Comparison of ENCODE assay signal across 26 mouse cellular contexts in genomic region chr9:104837931-104838330, GRCm38 (mm10).
A peak's percentile ranks its signal among the peaks of the same experiment; 100 is the strongest.
DNase-seq lines count a peak whose midpoint lies in the region; ATAC-seq lines count a peak whose summit lies in the region.
"Had no signal": no experiment of that assay in that cellular context is flagged by ENCODE, and none has a peak within 500 bp of the region (broad histone marks: within the 10 kb centered on the region; RNA-seq: fewer than 3 reads in every experiment).

No protein-coding gene starts in this region.

- H3K27me3 ChIP-seq in forebrain, embryonic 14.5 days (replicated peaks; ENCODE audit: control insufficient read depth, insufficient read depth, low read length): no peaks in the 10 kb centered on the region
- H3K27me3 ChIP-seq in forebrain, embryonic 11.5 days (ENCODE audit: control insufficient read depth, insufficient read depth, low read length): no peaks in the 10 kb centered on the region
- no peaks in the 10 kb centered on the region for H3K27me3 ChIP-seq in midbrain, embryonic 10.5 days (ENCODE audit: low read depth, poor library complexity, severe bottlenecking)
- H3K27me3 ChIP-seq in midbrain, embryonic 16.5 days (ENCODE audit: control insufficient read depth, insufficient read depth, low read depth, low read length): no peaks in the 10 kb centered on the region
- H3K27me3 ChIP-seq in midbrain, embryonic 14.5 days (ENCODE audit: control insufficient read depth, insufficient read depth, low read length): no peaks in the 10 kb centered on the region
- H3K27me3 ChIP-seq: CH12.LX; embryonic facial prominence, embryonic 12.5 days; hindbrain, embryonic 15.5 days; liver, embryonic 12.5 days had no signal

- DNase-seq in forebrain, embryonic 14.5 days (ENCODE audit: low spot score): peak; percentile 41
- DNase-seq in forebrain, embryonic 11.5 days (ENCODE audit: low spot score): no peak
- peak; percentile 19 for DNase-seq in midbrain, embryonic 10.5 days (ENCODE audit: low spot score)
- peak; percentile 63 for DNase-seq in embryo, embryonic 10.5 days (ENCODE audit: low spot score)
- DNase-seq in midbrain, embryonic 14.5 days: peak; percentile 44
- DNase-seq in cerebellum, adult 9-11 months: no peak
- no peak for DNase-seq in layer of hippocampus, adult 8-10 months (ENCODE audit: low spot score in 2 of 2)
- DNase-seq: adrenal gland, adult 2 months; adrenal gland, postnatal 36 days; cerebellum, adult 2 months; gastrocnemius, postnatal 14 days; heart, postnatal 14 days; kidney, adult 2 months; kidney, postnatal 36 days; layer of hippocampus, postnatal 36 days; left cerebral cortex, postnatal 4 days; liver, postnatal 0 days; lung, postnatal 36 days; spleen, adult 18-20 months; thymus, postnatal 25 days had no signal

- no peaks in the 10 kb centered on the region for H3K9me3 ChIP-seq in forebrain, embryonic 14.5 days (replicated peaks; ENCODE audit: control insufficient read depth, low read length)
- H3K9me3 ChIP-seq in forebrain, embryonic 11.5 days (ENCODE audit: control insufficient read depth, low read length): no peaks in the 10 kb centered on the region
- H3K9me3 ChIP-seq in midbrain, embryonic 10.5 days (replicated peaks): 0 out of 2 replicates have a peak, but pooled peaks cover 2% of the 10 kb centered on the region
- H3K9me3 ChIP-seq in midbrain, embryonic 16.5 days (replicated peaks; ENCODE audit: control insufficient read depth, low read length, poor library complexity, severe bottlenecking): no peaks in the 10 kb centered on the region
- peaks cover 6% of the 10 kb centered on the region; the same call in 1 of the 2 replicates for H3K9me3 ChIP-seq in midbrain, embryonic 14.5 days (ENCODE audit: control insufficient read depth, low read length)
- H3K9me3 ChIP-seq: embryonic facial prominence, embryonic 12.5 days; hindbrain, embryonic 15.5 days; liver, embryonic 12.5 days had no signal

- no peaks in the 10 kb centered on the region for H3K36me3 ChIP-seq in forebrain, embryonic 14.5 days (ENCODE audit: control insufficient read depth, insufficient read depth, low read length)
- no peaks in the 10 kb centered on the region for H3K36me3 ChIP-seq in forebrain, embryonic 11.5 days (ENCODE audit: control insufficient read depth, insufficient read depth, low read length)
- H3K36me3 ChIP-seq in midbrain, embryonic 10.5 days: no peaks in the 10 kb centered on the region
- H3K36me3 ChIP-seq in midbrain, embryonic 16.5 days (ENCODE audit: control insufficient read depth, insufficient read depth, low read length): no peaks in the 10 kb centered on the region
- H3K36me3 ChIP-seq in midbrain, embryonic 14.5 days (ENCODE audit: control insufficient read depth, insufficient read depth, low read length): no peaks in the 10 kb centered on the region
- H3K36me3 ChIP-seq: embryonic facial prominence, embryonic 12.5 days; hindbrain, embryonic 15.5 days; liver, embryonic 12.5 days had no signal

- ATAC-seq in forebrain, embryonic 14.5 days: no peak; the same call in 1 of the 2 replicates
- ATAC-seq in forebrain, embryonic 11.5 days (replicated peaks; ENCODE audit: low FRiP score): no peak
- no peak for ATAC-seq in midbrain, embryonic 16.5 days
- no peak for ATAC-seq in midbrain, embryonic 14.5 days (ENCODE audit: low FRiP score, low TSS enrichment)
- ATAC-seq: activated CD4-positive, CD25-positive, alpha-beta regulatory T cell, adult 4 months; liver, embryonic 12.5 days; liver, postnatal 0 days had no signal

- no peaks in the 10 kb centered on the region for H3K4me1 ChIP-seq in forebrain, embryonic 14.5 days (ENCODE audit: control insufficient read depth, insufficient read depth, low read length)
- no peaks in the 10 kb centered on the region for H3K4me1 ChIP-seq in forebrain, embryonic 11.5 days (replicated peaks; ENCODE audit: control insufficient read depth, insufficient read depth, low read length)
- peaks cover 7% of the 10 kb centered on the region for H3K4me1 ChIP-seq in midbrain, embryonic 10.5 days
- H3K4me1 ChIP-seq in midbrain, embryonic 16.5 days (ENCODE audit: control insufficient read depth, insufficient read depth, low read length): no peaks in the 10 kb centered on the region
- no peaks in the 10 kb centered on the region for H3K4me1 ChIP-seq in midbrain, embryonic 14.5 days (ENCODE audit: control insufficient read depth, insufficient read depth, low read length)
- H3K4me1 ChIP-seq: embryonic facial prominence, embryonic 12.5 days; hindbrain, embryonic 15.5 days; liver, embryonic 12.5 days had no signal

- no peak overlapping the region for H3K9ac ChIP-seq in forebrain, embryonic 14.5 days (ENCODE audit: low read length)
- no peak overlapping the region for H3K9ac ChIP-seq in forebrain, embryonic 11.5 days (ENCODE audit: low read length)
- no peak overlapping the region for H3K9ac ChIP-seq in midbrain, embryonic 16.5 days (ENCODE audit: low read depth, low read length)
- H3K9ac ChIP-seq in midbrain, embryonic 14.5 days (replicated peaks; ENCODE audit: low read length): no peak overlapping the region
- H3K9ac ChIP-seq: embryonic facial prominence, embryonic 12.5 days; hindbrain, embryonic 15.5 days; liver, embryonic 12.5 days; liver, postnatal 0 days had no signal

- 23% methylated on average over 1 of the region's 1 CpGs for WGBS in forebrain, embryonic 14.5 days
- WGBS in forebrain, embryonic 11.5 days: 22% methylated on average over 1 of the region's 1 CpGs
- 29% methylated on average over 1 of the region's 1 CpGs for WGBS in midbrain, embryonic 10.5 days
- WGBS in midbrain, embryonic 16.5 days: 23% methylated on average over 1 of the region's 1 CpGs
- WGBS in midbrain, embryonic 14.5 days: 26% methylated on average over 1 of the region's 1 CpGs

- no peak overlapping the region for H3K27ac ChIP-seq in forebrain, embryonic 14.5 days (ENCODE audit: low read depth, low read length)
- no peak overlapping the region for H3K27ac ChIP-seq in forebrain, embryonic 11.5 days (ENCODE audit: low read depth, low read length)
- no peak overlapping the region for H3K27ac ChIP-seq in midbrain, embryonic 10.5 days (replicated peaks)
- H3K27ac ChIP-seq in midbrain, embryonic 16.5 days (ENCODE audit: low read length): no peak overlapping the region
- no peak overlapping the region for H3K27ac ChIP-seq in midbrain, embryonic 14.5 days (replicated peaks; ENCODE audit: low read depth, low read length)
- H3K27ac ChIP-seq: embryonic facial prominence, embryonic 12.5 days; hindbrain, embryonic 15.5 days; liver, embryonic 12.5 days had no signal

- H3K4me3 ChIP-seq in forebrain, embryonic 14.5 days (ENCODE audit: low read depth, low read length): no peak overlapping the region
- no peak overlapping the region for H3K4me3 ChIP-seq in forebrain, embryonic 11.5 days (ENCODE audit: low read depth, low read length)
- no peak overlapping the region for H3K4me3 ChIP-seq in midbrain, embryonic 10.5 days
- no peak overlapping the region for H3K4me3 ChIP-seq in midbrain, embryonic 16.5 days (ENCODE audit: low read depth, low read length)
- no peak overlapping the region for H3K4me3 ChIP-seq in midbrain, embryonic 14.5 days (replicated peaks; ENCODE audit: low read depth, low read length)
- H3K4me3 ChIP-seq: embryonic facial prominence, embryonic 12.5 days; hindbrain, embryonic 15.5 days; liver, embryonic 12.5 days had no signal

- H3K4me2 ChIP-seq in forebrain, embryonic 14.5 days (ENCODE audit: low read length): no peak overlapping the region
- H3K4me2 ChIP-seq in forebrain, embryonic 11.5 days (ENCODE audit: low read depth, low read length, severe bottlenecking): no peak overlapping the region
- no peak overlapping the region for H3K4me2 ChIP-seq in midbrain, embryonic 16.5 days (ENCODE audit: low read length)
- H3K4me2 ChIP-seq in midbrain, embryonic 14.5 days (ENCODE audit: low read length): no peak overlapping the region
- H3K4me2 ChIP-seq: embryonic facial prominence, embryonic 12.5 days; hindbrain, embryonic 15.5 days; liver, embryonic 12.5 days had no signal

Comparison
In these comparisons a context has a peak if more than half of its experiments do, and no peak if none do; other contexts are left out.
1. DNase-seq: peak in forebrain, embryonic 14.5 days (single experiment), midbrain, embryonic 10.5 days (single experiment), embryo, embryonic 10.5 days (single experiment) and midbrain, embryonic 14.5 days (single experiment); none in forebrain, embryonic 11.5 days (single experiment), cerebellum, adult 9-11 months (single experiment) and layer of hippocampus, adult 8-10 months (0 of 2).